Mouse (Mus musculus) heart, adult 10 weeks (tissue): ENCODE measurements around the gene Lect2. TPM values are rescaled to one million over a fixed set of nuclear protein-coding genes. Genes with fewer than 3 reads are reported as not detected.

Source experiments
- polyA plus RNA-seq: library from polyadenylated mRNA; stranded (reverse); fragments of 350-450 nt; fragmentation: Illumina TruSeq; extraction: RNeasy Lipid Tissue Mini Kit (QIAGEN cat#74804); gene quantifications from one replicate; pipeline ENCODE4 v1.2.3, GENCODE M21; 2014; ENCODE audit warnings: low read depth, low replicate concordance

Gene Lect2
- polyA plus RNA-seq, result not detected

GRCm38 (mm10) chr13:56548401-56548800 is at the start of gene Lect2:
Gene Lect2, minus strand, starts transcription at chr13:56548502.

GRCm38 (mm10) chr13:56522081-56522820 is 26.1 kb downstream of the Lect2 start, which contains the start of gene Fbxl21:
Gene Fbxl21, plus strand, starts transcription at chr13:56522472.

Other genes with a start within 250 kb of the Lect2 start
- not detected for gene Gm3045, start 121.9 kb downstream of the Lect2 start, polyA plus RNA-seq
- gene Slc25a48, start 110.1 kb downstream of the Lect2 start, polyA plus RNA-seq, result not detected
- gene Il9, start 66.3 kb downstream of the Lect2 start, polyA plus RNA-seq, result not detected
- 0.52 TPM for gene Fbxl21, start 26.0 kb downstream of the Lect2 start, polyA plus RNA-seq
- gene Tgfbi, start 61.0 kb upstream of the Lect2 start, polyA plus RNA-seq, result 18.4 TPM
- 22.1 TPM for gene Smad5, start 154.5 kb upstream of the Lect2 start, polyA plus RNA-seq
- gene Gm45623, start 205.3 kb upstream of the Lect2 start, polyA plus RNA-seq, result not detected